Mouse (Mus musculus) stomach, embryonic 14.5 days (tissue): ENCODE data around the gene Gpr65. TPM values are rescaled to one million over a fixed set of nuclear protein-coding genes. Genes with fewer than 3 reads are reported as not detected.

Source experiments
- ATAC-seq: fragments of 200-750 bp; cut with Nextera tagmentation; 2 replicates; pipeline ENCODE4 v1.8.0; 2017; ENCODE audit warnings: low read depth, moderate TSS enrichment; ENCODE audit not compliant: insufficient number of reproducible peaks, insufficient read depth, low FRiP score
- H3K27ac ChIP-seq: fragments of 300-500 bp; sonication (generic); 2 replicates; pipeline ENCODE4 v1.5.1; 2014; ENCODE audit warnings: mild to moderate bottlenecking, low read length, moderate library complexity, mixed read lengths
- H3K27me3 ChIP-seq: fragments of 300-500 bp; sonication (generic); 2 replicates; pipeline ENCODE4 v1.6.1; 2014; ENCODE audit warnings: low read length, control low read depth, mixed read lengths; ENCODE audit not compliant: control insufficient read depth, insufficient read depth
- H3K36me3 ChIP-seq: fragments of 300-500 bp; sonication (generic); 2 replicates; pipeline ENCODE4 v1.6.1; 2014; ENCODE audit warnings: mild to moderate bottlenecking, control low read depth, low read length, moderate library complexity, mixed read lengths; ENCODE audit not compliant: control insufficient read depth, insufficient read depth
- H3K4me1 ChIP-seq: fragments of 300-500 bp; sonication (generic); 2 replicates; pipeline ENCODE4 v1.6.1; 2014; ENCODE audit warnings: low read length, control low read depth, mixed read lengths; ENCODE audit not compliant: control insufficient read depth, insufficient read depth
- H3K4me2 ChIP-seq: fragments of 300-500 bp; sonication (generic); replicated peaks from 2 replicates; pipeline ENCODE4 v1.6.1; 2014; ENCODE audit warnings: low read depth, low read length, control low read depth
- H3K4me3 ChIP-seq: fragments of 300-500 bp; sonication (generic); 2 replicates; pipeline ENCODE4 v1.5.1; 2014; ENCODE audit warnings: low read depth, low read length, control low read depth
- H3K9ac ChIP-seq: fragments of 300-500 bp; sonication (generic); replicated peaks from 2 replicates; pipeline ENCODE4 v1.6.1; 2014; ENCODE audit warnings: low read depth, mild to moderate bottlenecking, control low read depth, low read length, moderate library complexity, mixed read lengths
- H3K9me3 ChIP-seq: fragments of 300-500 bp; sonication (generic); 2 replicates; pipeline ENCODE4 v1.6.1; 2016; ENCODE audit warnings: low read depth, low read length, control low read depth; ENCODE audit not compliant: control insufficient read depth
- WGBS: fragments of 180-500 bp; shearing (Covaris S2); extraction: QIAGEN DNeasy Blood & Tissue Kit; methylation state at CpG from one replicate; pipeline ENCODE4 v1.1.7; 2014; 5-methylcytosine and 5-hydroxymethylcytosine counted together
- polyA plus RNA-seq: library from polyadenylated mRNA; unstranded; fragments of >200 nt; fragmentation: Nextera tagmentation; extraction: Ambion mirVana; gene quantifications from 2 replicates; pipeline ENCODE4 v1.2.1, GENCODE M21; 2014

Gpr65 gene
- polyA plus RNA-seq, 1 experiment from 2014 or later, result 2.0 TPM

DNA sequence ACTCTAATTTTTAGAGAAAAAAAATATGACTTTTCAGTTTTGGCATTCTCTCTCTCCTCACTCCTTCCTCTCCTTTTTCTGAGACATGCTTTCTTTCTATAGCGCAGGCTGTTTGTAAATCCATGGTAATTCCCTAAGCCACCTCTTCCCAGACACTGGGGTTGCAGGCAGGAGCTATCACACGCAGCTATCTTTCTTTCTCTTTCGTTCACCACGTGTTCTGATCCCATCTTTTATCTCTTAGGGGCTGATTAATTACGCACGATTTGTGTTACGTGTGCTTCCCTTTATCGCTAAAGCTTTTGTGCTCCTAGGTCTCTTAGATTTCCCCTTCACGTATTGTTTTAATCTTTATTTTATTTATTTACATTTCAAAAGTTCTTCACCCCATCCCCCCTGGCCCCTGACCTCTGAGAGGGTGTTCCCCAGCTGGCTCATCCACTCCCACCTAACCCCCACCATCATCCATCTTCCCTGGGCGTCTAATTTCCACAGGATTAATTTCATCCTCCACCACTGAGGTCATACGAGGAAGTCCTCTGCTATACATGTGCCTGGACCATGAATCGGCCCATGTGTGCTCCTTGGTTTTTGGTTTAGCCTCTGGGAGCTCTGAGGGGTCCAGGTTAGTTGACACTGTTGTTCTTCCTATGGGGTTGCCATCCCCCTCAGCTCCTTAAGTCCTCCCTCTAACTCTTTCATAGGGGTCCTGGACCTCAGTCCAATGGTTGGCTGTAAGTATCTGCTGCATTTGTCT, 2.6 kb downstream of the Gpr65 start:
- Histone ChIP-seq H3K9ac (no peak overlapping the region), H3K4me2 (peak overlapping the region; percentile 24), H3K9me3 (no peaks in the 10 kb centered on the region), H3K4me1 (no peaks in the 10 kb centered on the region), H3K27ac (no peak overlapping the region), H3K27me3 (no peaks in the 10 kb centered on the region), H3K36me3 (no peaks in the 10 kb centered on the region), H3K4me3 (no peak overlapping the region; the same call in 1 of the 2 replicates)
- ATAC-seq, result no peak
- 28% methylated on average over 12 of the region's 12 CpGs for WGBS

DNA sequence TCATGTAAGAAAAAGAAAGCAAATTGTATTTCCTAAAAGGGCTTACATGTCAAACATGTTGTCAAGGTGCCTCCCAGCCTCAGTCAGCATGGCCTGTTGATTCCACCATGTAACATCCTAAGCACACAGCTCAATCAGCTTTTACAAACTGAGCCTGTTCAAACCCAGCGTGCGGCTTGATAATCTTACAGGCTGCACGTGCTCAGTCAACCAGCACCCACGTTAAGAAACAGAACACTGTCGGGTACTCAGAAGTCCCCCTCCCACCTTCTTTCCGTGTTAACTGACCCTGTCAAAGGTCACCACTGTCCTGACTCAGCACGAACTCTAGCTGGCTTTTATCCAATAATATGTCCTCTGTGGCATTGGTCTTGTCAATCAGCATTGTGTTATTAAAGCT, 4.0 kb downstream of the Gpr65 start:
- Histone ChIP-seq H3K36me3 (no peaks in the 10 kb centered on the region), H3K9ac (no peak overlapping the region), H3K4me3 (no peak overlapping the region), H3K27ac (no peak overlapping the region), H3K9me3 (no peaks in the 10 kb centered on the region), H3K4me1 (no peaks in the 10 kb centered on the region), H3K27me3 (no peaks in the 10 kb centered on the region), H3K4me2 (no peak overlapping the region)
- WGBS, result 62% methylated on average over 7 of the region's 7 CpGs
- ATAC-seq, result no peak

DNA sequence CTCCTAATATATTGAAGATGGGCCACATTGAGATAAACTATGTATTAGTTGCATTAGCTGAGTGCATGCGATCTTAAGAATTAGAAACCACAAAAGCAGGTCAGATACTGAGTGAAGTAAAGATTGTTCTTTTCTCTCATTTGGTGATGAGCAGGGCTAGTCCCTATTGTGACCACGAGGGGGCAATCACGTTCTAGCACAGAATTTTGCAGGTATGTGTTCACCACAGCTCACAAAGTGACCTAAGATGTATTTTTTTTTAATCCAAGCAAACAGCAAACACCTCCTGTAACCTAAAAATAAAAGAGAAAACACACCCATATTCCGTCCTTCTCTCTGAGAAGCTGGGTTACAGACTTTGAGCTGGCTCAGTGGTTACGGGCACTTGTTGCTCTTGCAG, 12.1 kb downstream of the Gpr65 start:
- no peaks in the 10 kb centered on the region for H3K27me3 ChIP-seq
- no peak for ATAC-seq
- H3K4me2 ChIP-seq, result no peak overlapping the region
- no peaks in the 10 kb centered on the region for H3K36me3 ChIP-seq
- no peaks in the 10 kb centered on the region for H3K4me1 ChIP-seq
- no peak overlapping the region for H3K4me3 ChIP-seq
- H3K9me3 ChIP-seq, result no peaks in the 10 kb centered on the region
- H3K9ac ChIP-seq, result no peak overlapping the region
- no peak overlapping the region for H3K27ac ChIP-seq
- WGBS, result 31% methylated on average over 5 of the region's 5 CpGs

DNA sequence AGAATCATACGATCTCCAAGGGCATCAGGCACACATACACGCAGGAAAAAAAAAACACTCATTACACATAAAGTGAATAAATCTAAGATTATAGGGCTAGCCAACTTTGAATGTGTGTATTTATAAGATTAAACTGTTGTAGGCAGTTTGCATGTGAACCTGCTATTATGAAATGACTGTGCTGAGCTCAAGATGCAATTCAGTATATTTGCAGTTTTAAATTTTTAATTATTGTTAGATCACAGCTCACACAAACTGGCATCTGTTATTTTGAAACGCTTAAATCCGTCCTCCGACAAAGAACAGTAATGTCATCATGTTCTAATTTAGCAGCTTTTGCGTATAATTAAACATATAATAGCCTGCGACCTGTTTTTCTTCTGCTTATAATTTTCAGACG, 12.6 kb downstream of the Gpr65 start:
- Histone ChIP-seq H3K4me1 (no peaks in the 10 kb centered on the region), H3K27me3 (no peaks in the 10 kb centered on the region), H3K27ac (no peak overlapping the region), H3K4me2 (no peak overlapping the region), H3K9me3 (no peaks in the 10 kb centered on the region), H3K4me3 (no peak overlapping the region), H3K9ac (no peak overlapping the region), H3K36me3 (no peaks in the 10 kb centered on the region)
- no peak for ATAC-seq
- 73% methylated on average over 8 of the region's 8 CpGs for WGBS

DNA sequence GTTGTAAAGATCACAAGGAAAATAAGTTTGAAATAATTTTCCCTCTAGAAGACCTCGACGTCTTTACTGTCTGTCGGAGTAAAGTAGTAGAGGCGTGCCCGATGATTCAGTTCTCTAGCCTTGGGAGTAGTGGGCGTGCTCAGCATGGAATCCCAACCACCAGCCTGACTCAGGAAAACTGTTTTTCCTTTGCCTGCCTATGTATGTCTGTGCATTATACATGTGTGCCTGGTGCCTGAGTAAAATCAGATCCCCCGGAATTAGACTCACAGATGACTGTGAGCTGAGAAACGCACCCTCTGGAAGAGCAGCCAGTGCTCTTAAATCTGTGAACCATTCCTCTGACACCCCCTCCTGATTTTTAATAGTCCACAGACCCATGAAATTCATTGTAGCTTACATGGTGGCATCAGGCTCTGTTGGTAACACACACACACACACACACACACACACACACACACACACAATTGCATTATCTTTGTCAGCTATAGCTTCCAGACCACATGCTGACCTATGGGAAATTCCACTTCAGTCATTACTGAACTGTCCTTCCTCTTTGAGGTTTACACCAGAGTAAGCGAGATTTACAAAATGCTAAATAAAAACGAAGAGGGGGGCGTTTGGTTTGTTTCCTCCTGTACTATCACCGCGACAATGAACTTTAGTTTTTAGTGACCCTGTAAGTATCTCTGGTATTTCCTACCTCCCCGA, 14.5 kb downstream of the Gpr65 start:
- Histone ChIP-seq H3K4me2 (no peak overlapping the region), H3K27ac (no peak overlapping the region), H3K9ac (no peak overlapping the region), H3K4me3 (no peak overlapping the region), H3K27me3 (no peaks in the 10 kb centered on the region), H3K36me3 (no peaks in the 10 kb centered on the region), H3K4me1 (no peaks in the 10 kb centered on the region), H3K9me3 (no peaks in the 10 kb centered on the region)
- 79% methylated on average over 14 of the region's 14 CpGs for WGBS
- ATAC-seq, result no peak

DNA sequence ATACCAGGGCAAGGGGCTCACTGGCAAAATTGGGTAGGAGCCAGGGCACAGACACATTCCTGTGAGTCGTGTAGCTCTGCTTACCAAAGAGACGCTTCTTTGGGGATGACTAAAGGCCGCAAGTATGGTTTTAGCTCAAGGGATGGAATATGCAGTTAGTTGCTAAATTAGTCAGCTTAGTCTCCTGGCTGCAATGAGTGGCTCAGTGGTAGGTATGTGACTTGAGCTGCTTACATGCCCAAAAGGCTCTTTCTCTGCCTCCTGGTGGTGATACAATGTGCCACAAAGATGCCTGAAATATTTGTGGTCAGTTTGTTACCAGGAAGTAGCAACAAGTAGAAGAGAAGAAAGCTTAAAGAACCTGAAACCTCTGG, 15.0 kb downstream of the Gpr65 start:
- no peaks in the 10 kb centered on the region for H3K9me3 ChIP-seq
- H3K4me3 ChIP-seq, result no peak overlapping the region
- H3K4me1 ChIP-seq, result no peaks in the 10 kb centered on the region
- H3K9ac ChIP-seq, result no peak overlapping the region
- no peak overlapping the region for H3K27ac ChIP-seq
- ATAC-seq, result no peak
- 63% methylated on average over 3 of the region's 3 CpGs for WGBS
- H3K36me3 ChIP-seq, result no peaks in the 10 kb centered on the region
- H3K27me3 ChIP-seq, result no peaks in the 10 kb centered on the region
- no peak overlapping the region for H3K4me2 ChIP-seq

DNA sequence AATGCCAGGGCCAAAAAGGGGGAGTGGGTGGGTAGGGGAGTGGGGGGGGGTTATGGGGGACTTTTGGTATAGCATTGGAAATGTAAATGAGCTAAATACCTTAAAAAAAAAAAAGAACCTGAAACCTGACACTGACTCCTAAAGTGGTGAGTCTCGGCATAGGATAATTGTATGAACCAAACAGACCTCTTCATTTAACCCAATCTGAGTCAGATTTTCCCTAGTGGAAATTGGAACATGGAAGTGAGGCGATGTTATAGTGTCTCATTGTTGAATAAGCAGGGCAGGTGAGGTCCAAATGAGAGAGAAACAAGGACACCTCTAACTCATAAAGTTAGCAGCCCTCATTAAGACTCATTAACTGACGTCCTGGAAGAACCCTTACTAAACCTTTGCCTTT, 16.0 kb downstream of the Gpr65 start:
- H3K9ac ChIP-seq, result no peak overlapping the region
- no peaks in the 10 kb centered on the region for H3K4me1 ChIP-seq
- H3K27ac ChIP-seq, result no peak overlapping the region
- H3K27me3 ChIP-seq, result no peaks in the 10 kb centered on the region
- no peak overlapping the region for H3K4me2 ChIP-seq
- H3K36me3 ChIP-seq, result no peaks in the 10 kb centered on the region
- no peak for ATAC-seq
- no peak overlapping the region for H3K4me3 ChIP-seq
- no peaks in the 10 kb centered on the region for H3K9me3 ChIP-seq
- WGBS, result 83% methylated on average over 3 of the region's 3 CpGs

DNA sequence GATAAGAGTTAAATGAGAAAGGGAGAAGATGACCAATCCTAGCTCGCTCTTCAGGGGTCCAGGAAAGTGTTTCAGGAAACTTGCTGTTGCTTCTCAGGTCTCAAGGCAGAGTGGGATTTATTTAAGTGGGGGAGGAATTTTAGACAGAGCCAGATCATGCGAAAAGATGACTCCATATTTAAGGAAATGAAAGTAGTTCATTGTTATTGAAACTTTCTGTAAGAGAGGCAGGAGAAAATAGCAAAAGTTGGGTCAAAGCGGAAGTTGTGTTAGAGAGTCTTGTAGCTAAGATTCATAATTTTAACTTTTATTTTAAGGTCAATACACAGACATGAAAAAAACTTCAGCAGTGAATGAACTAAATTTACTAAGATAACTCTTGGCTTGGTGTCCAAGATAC, 22.0 kb downstream of the Gpr65 start:
- ATAC-seq, result no peak
- Histone ChIP-seq H3K4me2 (no peak overlapping the region), H3K9me3 (no peaks in the 10 kb centered on the region), H3K4me1 (no peaks in the 10 kb centered on the region), H3K9ac (no peak overlapping the region), H3K36me3 (no peaks in the 10 kb centered on the region), H3K4me3 (no peak overlapping the region), H3K27ac (no peak overlapping the region), H3K27me3 (no peaks in the 10 kb centered on the region)
- WGBS, result 64% methylated on average over 3 of the region's 3 CpGs
